Mouse (Mus musculus): Measurements from ENCODE around the gene Magix. TPM values are rescaled to one million over a fixed set of nuclear protein-coding genes. Genes with fewer than 3 reads are reported as not detected.
A peak's percentile ranks its signal among the peaks of the same experiment; 100 is the strongest.

Magix gene
- total and polyA plus RNA-seq, 2 experiments: 20.9 to 33.0 TPM

- H3K4me1 ChIP-seq (ENCODE audit: control insufficient read depth, insufficient read depth, low read length): no peaks in the 10 kb centered on the region; the same call in 1 of the 2 replicates
- H3K4me3 ChIP-seq (ENCODE audit: insufficient read depth, low read depth, low read length): no peak overlapping the region
- H3K9ac ChIP-seq (ENCODE audit: low read depth, low read length): no peak overlapping the region
- H3K36me3 ChIP-seq (ENCODE audit: control insufficient read depth, insufficient read depth, low read length): no peaks in the 10 kb centered on the region
- no peak overlapping the region for H3K27ac ChIP-seq (replicated peaks; ENCODE audit: insufficient read depth, low read depth, low read length)
- no peak for DNase-seq (ENCODE audit: extremely low read depth, low read depth, low spot score)
- H3K27me3 ChIP-seq (ENCODE audit: control insufficient read depth, insufficient read depth, low read length): no peaks in the 10 kb centered on the region
- no peaks in the 10 kb centered on the region for H3K79me2 ChIP-seq (ENCODE audit: control insufficient read depth, insufficient read depth, low read length)
- 66% methylated on average over 6 of the region's 6 CpGs for WGBS
- TF ChIP-seq CTCF (IDR thresholded peaks at IDR 0.05; ENCODE audit: low read depth, low read length) (no peak), POLR2A (IDR thresholded peaks at IDR 0.05; ENCODE audit: extremely low read depth, insufficient read depth, low read length) (no peak)
Observed at GRCm38 (mm10) chrX:7672739-7673138, 8.3 kb downstream of the Magix start.

GRCm38 (mm10) chrX:7670921-7671623, 10.0 kb downstream of the Magix start, which contains the start of gene Plp2:
Gene Plp2, minus strand, starts transcription at chrX:7671390.
- H3K27me3 ChIP-seq (ENCODE audit: control insufficient read depth, insufficient read depth, low read length): no peaks in the 10 kb centered on the region
- peak within 1 kb of the TSS; percentile 52 for H3K9ac ChIP-seq (ENCODE audit: low read depth, low read length)
- peak within 1 kb of the TSS; percentile 56 for H3K4me3 ChIP-seq (ENCODE audit: insufficient read depth, low read depth, low read length)
- H3K36me3 ChIP-seq (ENCODE audit: control insufficient read depth, insufficient read depth, low read length): no peaks in the 10 kb centered on the region
- no peak within 1 kb of the TSS for H3K27ac ChIP-seq (replicated peaks; ENCODE audit: insufficient read depth, low read depth, low read length)
- no peak for TF ChIP-seq CTCF (IDR thresholded peaks at IDR 0.05; ENCODE audit: low read depth, low read length)
- no peak for TF ChIP-seq POLR2A (IDR thresholded peaks at IDR 0.05; ENCODE audit: extremely low read depth, insufficient read depth, low read length)
- DNase-seq (ENCODE audit: extremely low read depth, low read depth, low spot score): no peak
- no peaks in the 10 kb centered on the region; the same call in 1 of the 2 replicates for H3K4me1 ChIP-seq (ENCODE audit: control insufficient read depth, insufficient read depth, low read length)
- WGBS: 1% methylated on average over 30 of the region's 36 CpGs
- H3K79me2 ChIP-seq (ENCODE audit: control insufficient read depth, insufficient read depth, low read length): no peaks in the 10 kb centered on the region

- Histone ChIP-seq H3K27ac (replicated peaks; ENCODE audit: insufficient read depth, low read depth, low read length) (no peak overlapping the region), H3K36me3 (ENCODE audit: control insufficient read depth, insufficient read depth, low read length) (no peaks in the 10 kb centered on the region), H3K9ac (ENCODE audit: low read depth, low read length) (peak overlapping the region; percentile 52; the same call in 1 of the 2 replicates), H3K79me2 (ENCODE audit: control insufficient read depth, insufficient read depth, low read length) (no peaks in the 10 kb centered on the region), H3K27me3 (ENCODE audit: control insufficient read depth, insufficient read depth, low read length) (no peaks in the 10 kb centered on the region), H3K4me1 (ENCODE audit: control insufficient read depth, insufficient read depth, low read length) (no peaks in the 10 kb centered on the region; the same call in 1 of the 2 replicates), H3K4me3 (ENCODE audit: insufficient read depth, low read depth, low read length) (peak overlapping the region; percentile 56)
- DNase-seq (ENCODE audit: extremely low read depth, low read depth, low spot score): no peak
- TF ChIP-seq POLR2A (IDR thresholded peaks at IDR 0.05; ENCODE audit: extremely low read depth, insufficient read depth, low read length) (no peak), CTCF (IDR thresholded peaks at IDR 0.05; ENCODE audit: low read depth, low read length) (no peak)
- WGBS: 15% methylated on average over 19 of the region's 19 CpGs
Observed at GRCm38 (mm10) chrX:7670390-7670881, 10.6 kb downstream of the Magix start.

GRCm38 (mm10) chrX:7665739-7666502, 15.1 kb downstream of the Magix start:
- no peak for DNase-seq (ENCODE audit: extremely low read depth, low read depth, low spot score)
- Histone ChIP-seq H3K4me3 (ENCODE audit: insufficient read depth, low read depth, low read length) (no peak overlapping the region), H3K79me2 (ENCODE audit: control insufficient read depth, insufficient read depth, low read length) (no peaks in the 10 kb centered on the region), H3K9ac (ENCODE audit: low read depth, low read length) (no peak overlapping the region), H3K36me3 (ENCODE audit: control insufficient read depth, insufficient read depth, low read length) (peaks cover 5% of the 10 kb centered on the region), H3K4me1 (ENCODE audit: control insufficient read depth, insufficient read depth, low read length) (no peaks in the 10 kb centered on the region; the same call in 1 of the 2 replicates), H3K27me3 (ENCODE audit: control insufficient read depth, insufficient read depth, low read length) (no peaks in the 10 kb centered on the region), H3K27ac (replicated peaks; ENCODE audit: insufficient read depth, low read depth, low read length) (no peak overlapping the region)
- TF ChIP-seq CTCF (IDR thresholded peaks at IDR 0.05; ENCODE audit: low read depth, low read length) (no peak), POLR2A (IDR thresholded peaks at IDR 0.05; ENCODE audit: extremely low read depth, insufficient read depth, low read length) (no peak)
- 82% methylated on average over 21 of the region's 21 CpGs for WGBS

- H3K4me1 ChIP-seq (ENCODE audit: control insufficient read depth, insufficient read depth, low read length): no peaks in the 10 kb centered on the region
- H3K4me3 ChIP-seq (ENCODE audit: insufficient read depth, low read depth, low read length): no peak overlapping the region
- no peaks in the 10 kb centered on the region for H3K79me2 ChIP-seq (ENCODE audit: control insufficient read depth, insufficient read depth, low read length)
- H3K27me3 ChIP-seq (ENCODE audit: control insufficient read depth, insufficient read depth, low read length): no peaks in the 10 kb centered on the region
- WGBS: 76% methylated on average over 11 of the region's 11 CpGs
- no peak overlapping the region for H3K27ac ChIP-seq (replicated peaks; ENCODE audit: insufficient read depth, low read depth, low read length)
- H3K9ac ChIP-seq (ENCODE audit: low read depth, low read length): no peak overlapping the region
- peaks cover 9% of the 10 kb centered on the region for H3K36me3 ChIP-seq (ENCODE audit: control insufficient read depth, insufficient read depth, low read length)
- peak; percentile 52 for DNase-seq (ENCODE audit: extremely low read depth, low read depth, low spot score)
- no peak for TF ChIP-seq CTCF (IDR thresholded peaks at IDR 0.05; ENCODE audit: low read depth, low read length)
- TF ChIP-seq POLR2A (IDR thresholded peaks at IDR 0.05; ENCODE audit: extremely low read depth, insufficient read depth, low read length): no peak
Observed at GRCm38 (mm10) chrX:7664791-7665190, 16.3 kb downstream of the Magix start.
